Mouse (Mus musculus): ENCODE results near the gene Osbpl3.

Osbpl3 gene

GRCm38 (mm10) chr6:50318150-50318549, 137.9 kb downstream of the Osbpl3 start:
- in situ Hi-C loops (cut with MboI; ENCODE audit: low pct_unique_long_range_greater_than_20kb in 1 of 2, low sequenced_read_pairs in 2 of 2, unreplicated experiment in 1 of 2), result loop anchor here in 1 of 2 experiments (5.0 kb wide), 1 partner anchor 219 kb away; no protein-coding TSS in a partner anchor

- in situ Hi-C loops (cut with MboI; ENCODE audit: low pct_unique_long_range_greater_than_20kb in 1 of 2, low sequenced_read_pairs in 2 of 2, unreplicated experiment in 1 of 2), result loop anchor here in 1 of 2 experiments (5.0 kb wide), 1 partner anchor 220 kb away; no protein-coding TSS in a partner anchor
These were observed 139.1 kb downstream of the Osbpl3 start for GRCm38 (mm10) chr6:50316795-50317505.

- in situ Hi-C loops (cut with MboI; ENCODE audit: low pct_unique_long_range_greater_than_20kb in 1 of 2, low sequenced_read_pairs in 2 of 2, unreplicated experiment in 1 of 2), result loop anchor here (5.0 kb wide), 1 partner anchor 223 kb away; no protein-coding TSS in a partner anchor
These were observed 141.5 kb downstream of the Osbpl3 start for GRCm38 (mm10) chr6:50314406-50315071.

GRCm38 (mm10) chr6:50312647-50313046, 143.4 kb downstream of the Osbpl3 start:
- in situ Hi-C loops (cut with MboI; ENCODE audit: low pct_unique_long_range_greater_than_20kb in 1 of 2, low sequenced_read_pairs in 2 of 2, unreplicated experiment in 1 of 2), result loop anchor here in 1 of 2 experiments (5.0 kb wide), 1 partner anchor 225 kb away; no protein-coding TSS in a partner anchor

GRCm38 (mm10) chr6:50309019-50309418, 147.0 kb downstream of the Osbpl3 start:
- in situ Hi-C loops (cut with MboI; ENCODE audit: low pct_unique_long_range_greater_than_20kb in 1 of 2, low sequenced_read_pairs in 2 of 2, unreplicated experiment in 1 of 2), result no loop called here

- in situ Hi-C loops (cut with MboI; ENCODE audit: low pct_unique_long_range_greater_than_20kb in 1 of 2, low sequenced_read_pairs in 2 of 2, unreplicated experiment in 1 of 2), result no loop called here
These were observed 149.4 kb downstream of the Osbpl3 start for GRCm38 (mm10) chr6:50306625-50307024.

GRCm38 (mm10) chr6:50304949-50305491, 151.0 kb downstream of the Osbpl3 start:
- in situ Hi-C loops (cut with MboI; ENCODE audit: low pct_unique_long_range_greater_than_20kb in 1 of 2, low sequenced_read_pairs in 2 of 2, unreplicated experiment in 1 of 2), result no loop called here

GRCm38 (mm10) chr6:50301121-50301520, 154.9 kb downstream of the Osbpl3 start:
- in situ Hi-C loops (cut with MboI; ENCODE audit: low pct_unique_long_range_greater_than_20kb in 1 of 2, low sequenced_read_pairs in 2 of 2, unreplicated experiment in 1 of 2), result no loop called here

GRCm38 (mm10) chr6:50300622-50301021, 155.4 kb downstream of the Osbpl3 start:
- in situ Hi-C loops (cut with MboI; ENCODE audit: low pct_unique_long_range_greater_than_20kb in 1 of 2, low sequenced_read_pairs in 2 of 2, unreplicated experiment in 1 of 2), result no loop called here

GRCm38 (mm10) chr6:50299071-50299470, 156.9 kb downstream of the Osbpl3 start:
- in situ Hi-C loops (cut with MboI; ENCODE audit: low pct_unique_long_range_greater_than_20kb in 1 of 2, low sequenced_read_pairs in 2 of 2, unreplicated experiment in 1 of 2), result loop anchor here in 1 of 2 experiments (25.0 kb wide), 1 partner anchor 787 kb away; no protein-coding TSS in a partner anchor

- in situ Hi-C loops (cut with MboI; ENCODE audit: low pct_unique_long_range_greater_than_20kb in 1 of 2, low sequenced_read_pairs in 2 of 2, unreplicated experiment in 1 of 2), result loop anchor here in 1 of 2 experiments (25.0 kb wide), 1 partner anchor 785 kb away; no protein-coding TSS in a partner anchor
These were observed 158.3 kb downstream of the Osbpl3 start for GRCm38 (mm10) chr6:50297671-50298070.

- in situ Hi-C loops (cut with MboI; ENCODE audit: low pct_unique_long_range_greater_than_20kb in 1 of 2, low sequenced_read_pairs in 2 of 2, unreplicated experiment in 1 of 2), result loop anchor here in 1 of 2 experiments (25.0 kb wide), 1 partner anchor 783 kb away; no protein-coding TSS in a partner anchor
These were observed 160.9 kb downstream of the Osbpl3 start for GRCm38 (mm10) chr6:50295136-50295535.

- in situ Hi-C loops (cut with MboI; ENCODE audit: low pct_unique_long_range_greater_than_20kb in 1 of 2, low sequenced_read_pairs in 2 of 2, unreplicated experiment in 1 of 2), result loop anchor here in 1 of 2 experiments (25.0 kb wide), 1 partner anchor 782 kb away; no protein-coding TSS in a partner anchor
These were observed 161.9 kb downstream of the Osbpl3 start for GRCm38 (mm10) chr6:50294128-50294527.

GRCm38 (mm10) chr6:50291650-50292049, 164.4 kb downstream of the Osbpl3 start:
- in situ Hi-C loops (cut with MboI; ENCODE audit: low pct_unique_long_range_greater_than_20kb in 1 of 2, low sequenced_read_pairs in 2 of 2, unreplicated experiment in 1 of 2), result loop anchor here in 1 of 2 experiments (25.0 kb wide), 1 partner anchor 779 kb away; no protein-coding TSS in a partner anchor

GRCm38 (mm10) chr6:50286881-50287280, 169.1 kb downstream of the Osbpl3 start:
- in situ Hi-C loops (cut with MboI; ENCODE audit: low pct_unique_long_range_greater_than_20kb in 1 of 2, low sequenced_read_pairs in 2 of 2, unreplicated experiment in 1 of 2), result loop anchor here in 1 of 2 experiments (25.0 kb wide), 1 partner anchor 775 kb away; no protein-coding TSS in a partner anchor

- in situ Hi-C loops (cut with MboI; ENCODE audit: low pct_unique_long_range_greater_than_20kb in 1 of 2, low sequenced_read_pairs in 2 of 2, unreplicated experiment in 1 of 2), result loop anchor here in 1 of 2 experiments (25.0 kb wide), 1 partner anchor 767 kb away; no protein-coding TSS in a partner anchor
These were observed 176.4 kb downstream of the Osbpl3 start for GRCm38 (mm10) chr6:50279642-50280041.

GRCm38 (mm10) chr6:50273947-50274346, 182.1 kb downstream of the Osbpl3 start:
- in situ Hi-C loops (cut with MboI; ENCODE audit: low pct_unique_long_range_greater_than_20kb in 1 of 2, low sequenced_read_pairs in 2 of 2, unreplicated experiment in 1 of 2), result no loop called here

- in situ Hi-C loops (cut with MboI; ENCODE audit: low pct_unique_long_range_greater_than_20kb in 1 of 2, low sequenced_read_pairs in 2 of 2, unreplicated experiment in 1 of 2), result no loop called here
These were observed 182.6 kb downstream of the Osbpl3 start for GRCm38 (mm10) chr6:50273416-50273815.

- in situ Hi-C loops (cut with MboI; ENCODE audit: low pct_unique_long_range_greater_than_20kb in 1 of 2, low sequenced_read_pairs in 2 of 2, unreplicated experiment in 1 of 2), result no loop called here
These were observed 192.3 kb downstream of the Osbpl3 start, which contains the start of gene Gsdme for GRCm38 (mm10) chr6:50263670-50264069. Gene Gsdme, minus strand, starts transcription at chr6:50263862.
